Mouse (Mus musculus): ENCODE measurements at regions not wholly inside any gene's neighbourhood (a gene's known extent, or its start where the extent isn't known, plus 50 kb on each side); places are given as distances from the start of the nearest gene placed in this dataset.

DNA sequence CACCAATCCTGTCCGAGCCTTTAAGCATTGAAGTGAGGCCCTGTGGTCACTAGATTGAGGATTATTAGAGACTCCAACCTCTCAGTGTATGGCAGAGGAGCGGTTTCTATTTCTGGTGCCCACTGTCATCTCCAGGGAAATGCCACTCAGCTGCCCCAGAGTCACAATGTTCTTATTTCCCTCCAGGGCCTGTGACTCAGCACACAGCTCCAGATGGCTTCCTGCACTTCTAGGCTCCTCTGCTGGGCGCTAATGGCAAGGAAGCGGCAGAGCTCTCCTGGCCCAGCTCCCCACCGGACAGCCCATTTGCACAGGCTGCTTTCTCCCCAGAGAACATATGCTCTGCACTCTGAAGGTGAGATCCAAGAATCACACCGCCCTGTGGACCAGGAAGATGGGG lies 75.8 kb upstream of the Cpeb4 start:
- DNase-seq (ENCODE audit: low spot score), result peak; percentile 24
- Histone ChIP-seq H3K36me3 (no peaks in the 10 kb centered on the region), H3K27ac (no peak overlapping the region; the same call in 1 of the 2 replicates), H3K4me1 (replicated peaks) (peaks cover 11% of the 10 kb centered on the region; the same call in 1 of the 2 replicates), H3K4me3 (no peak overlapping the region), H3K27me3 (ENCODE audit: insufficient read depth, poor library complexity, severe bottlenecking) (no peaks in the 10 kb centered on the region), H3K9me3 (0 out of 2 replicates have a peak, but pooled peaks cover 2% of the 10 kb centered on the region)
- 71% methylated on average over 6 of the region's 6 CpGs for WGBS

DNA sequence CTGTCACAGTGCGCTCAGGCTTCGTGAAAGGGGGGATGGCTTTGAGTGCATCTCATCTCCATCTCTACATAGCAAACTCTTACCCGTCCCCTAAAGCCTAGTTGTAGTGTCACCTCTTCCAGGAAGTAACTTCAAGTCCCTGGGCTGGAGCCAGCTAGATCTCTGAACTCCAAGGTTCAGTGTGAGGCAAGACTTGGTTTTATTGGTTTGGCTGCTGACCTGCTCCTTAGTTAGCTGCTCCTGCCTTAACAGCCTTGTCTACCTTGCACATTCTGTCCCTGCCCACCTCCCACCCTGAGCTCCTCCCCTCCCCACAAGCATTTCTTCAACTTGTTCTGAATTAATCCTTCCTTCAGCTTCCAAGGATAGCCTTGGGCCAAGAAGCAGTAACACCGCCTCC lies 70.4 kb upstream of the Cpeb4 start:
- Histone ChIP-seq H3K4me1 (replicated peaks) (peaks cover 23% of the 10 kb centered on the region), H3K27me3 (ENCODE audit: insufficient read depth, poor library complexity, severe bottlenecking) (no peaks in the 10 kb centered on the region), H3K4me3 (no peak overlapping the region), H3K9me3 (no peaks in the 10 kb centered on the region), H3K36me3 (no peaks in the 10 kb centered on the region), H3K27ac (no peak overlapping the region)
- 75% methylated on average over 4 of the region's 4 CpGs for WGBS
- DNase-seq (ENCODE audit: low spot score), result no peak

DNA sequence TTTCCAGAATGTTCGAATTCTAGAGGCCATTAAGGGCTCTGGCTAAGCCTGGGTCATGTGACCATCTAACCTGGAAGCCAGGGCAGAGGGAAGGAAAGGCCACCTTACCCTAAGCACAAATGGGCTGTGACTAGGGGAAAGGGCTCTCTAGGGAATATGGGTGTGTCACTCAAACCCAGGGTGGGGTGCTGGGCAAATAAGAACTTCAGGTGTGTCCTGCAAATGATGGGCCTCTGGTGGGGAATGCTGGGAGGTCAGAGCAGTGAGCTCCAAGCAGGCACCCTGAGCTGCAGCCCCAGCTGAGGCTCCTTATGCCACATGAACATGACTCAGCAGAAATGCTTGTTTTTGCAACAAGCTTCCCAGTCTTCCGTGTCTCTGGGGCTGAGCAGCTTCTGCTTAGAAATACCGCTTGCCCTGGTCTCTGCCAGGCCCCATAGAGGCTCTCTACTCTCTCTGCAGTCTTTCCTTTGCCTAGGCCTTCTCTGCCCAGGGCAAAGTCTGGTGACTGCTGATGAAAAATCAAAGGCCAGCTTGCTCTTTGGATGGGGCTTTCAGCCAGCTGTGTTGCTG lies 68.6 kb upstream of the Cpeb4 start:
- peak overlapping the region; percentile 60 for H3K27ac ChIP-seq
- no peaks in the 10 kb centered on the region for H3K27me3 ChIP-seq (ENCODE audit: insufficient read depth, poor library complexity, severe bottlenecking)
- H3K9me3 ChIP-seq, result no peaks in the 10 kb centered on the region
- WGBS, result 65% methylated on average over 3 of the region's 3 CpGs
- DNase-seq (ENCODE audit: low spot score), result no peak
- no peaks in the 10 kb centered on the region for H3K36me3 ChIP-seq
- peaks cover 31% of the 10 kb centered on the region for H3K4me1 ChIP-seq (replicated peaks)
- H3K4me3 ChIP-seq, result no peak overlapping the region

DNA sequence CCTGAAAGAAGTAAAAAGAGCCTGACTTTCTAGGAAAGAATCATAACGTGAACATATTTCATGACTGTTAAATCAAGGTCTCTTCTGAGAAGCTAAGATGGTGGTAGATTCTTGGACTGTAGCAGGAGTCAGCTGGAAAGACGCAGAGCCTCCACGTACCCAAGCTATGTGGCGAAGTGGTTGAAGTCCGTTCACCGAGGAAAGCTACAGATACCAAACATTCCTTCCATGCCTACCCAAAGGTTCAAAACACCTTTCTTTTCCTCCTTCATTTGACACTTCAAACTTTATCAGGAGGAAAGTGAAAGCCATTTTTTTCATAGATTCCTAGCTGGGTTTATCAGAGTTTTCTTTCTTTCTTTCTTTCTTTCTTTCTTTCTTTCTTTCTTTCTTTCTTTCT lies 67.5 kb upstream of the Cpeb4 start:
- H3K36me3 ChIP-seq, result no peaks in the 10 kb centered on the region
- H3K4me3 ChIP-seq, result no peak overlapping the region
- DNase-seq (ENCODE audit: low spot score), result no peak
- no peak overlapping the region for H3K27ac ChIP-seq
- no peaks in the 10 kb centered on the region for H3K27me3 ChIP-seq (ENCODE audit: insufficient read depth, poor library complexity, severe bottlenecking)
- peaks cover 42% of the 10 kb centered on the region for H3K4me1 ChIP-seq (replicated peaks)
- WGBS, result 93% methylated on average over 6 of the region's 6 CpGs
- no peaks in the 10 kb centered on the region for H3K9me3 ChIP-seq

DNA sequence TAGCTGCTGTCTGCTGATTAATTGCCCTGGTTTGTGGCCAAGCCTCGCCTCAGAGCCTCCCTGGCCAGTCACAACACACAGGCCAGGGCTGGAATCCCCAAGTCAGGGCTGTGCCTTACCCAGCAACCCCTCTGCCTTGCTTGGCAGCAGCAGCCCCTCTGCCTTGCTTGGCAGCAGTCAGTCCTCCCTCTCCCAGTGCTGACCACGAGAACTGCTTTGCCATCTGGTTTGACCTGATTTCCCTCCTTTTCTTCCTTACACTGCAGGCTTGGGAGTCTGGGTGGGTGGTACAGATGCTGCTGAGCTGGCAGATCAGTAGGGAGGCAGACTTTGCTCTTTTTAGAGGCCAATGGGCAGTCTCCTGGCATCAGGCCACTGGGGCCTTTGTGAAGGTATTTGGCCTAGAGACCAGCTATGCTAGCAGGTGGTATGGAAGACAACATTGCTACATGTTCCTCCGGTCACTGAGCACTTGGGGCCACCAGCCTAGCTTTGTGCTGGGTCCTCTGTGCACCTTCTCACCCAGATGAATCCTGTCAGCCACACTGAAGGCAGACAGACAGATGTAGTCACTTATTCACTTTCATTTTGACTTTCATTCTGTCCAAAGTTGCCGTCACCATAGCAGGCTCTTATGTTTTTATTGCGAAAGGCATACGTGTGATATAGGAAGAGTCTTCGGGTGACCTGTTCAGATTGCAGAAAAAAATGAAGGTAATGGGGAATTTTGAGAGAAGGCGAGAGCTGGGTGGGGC lies 64.4 kb upstream of the Cpeb4 start:
- Histone ChIP-seq H3K36me3 (no peaks in the 10 kb centered on the region), H3K27me3 (ENCODE audit: insufficient read depth, poor library complexity, severe bottlenecking) (no peaks in the 10 kb centered on the region), H3K9me3 (no peaks in the 10 kb centered on the region), H3K4me3 (no peak overlapping the region), H3K27ac (peak overlapping the region; percentile 66), H3K4me1 (replicated peaks) (peaks cover 41% of the 10 kb centered on the region)
- no peak for DNase-seq (ENCODE audit: low spot score)
- WGBS, result 89% methylated on average over 8 of the region's 8 CpGs

DNA sequence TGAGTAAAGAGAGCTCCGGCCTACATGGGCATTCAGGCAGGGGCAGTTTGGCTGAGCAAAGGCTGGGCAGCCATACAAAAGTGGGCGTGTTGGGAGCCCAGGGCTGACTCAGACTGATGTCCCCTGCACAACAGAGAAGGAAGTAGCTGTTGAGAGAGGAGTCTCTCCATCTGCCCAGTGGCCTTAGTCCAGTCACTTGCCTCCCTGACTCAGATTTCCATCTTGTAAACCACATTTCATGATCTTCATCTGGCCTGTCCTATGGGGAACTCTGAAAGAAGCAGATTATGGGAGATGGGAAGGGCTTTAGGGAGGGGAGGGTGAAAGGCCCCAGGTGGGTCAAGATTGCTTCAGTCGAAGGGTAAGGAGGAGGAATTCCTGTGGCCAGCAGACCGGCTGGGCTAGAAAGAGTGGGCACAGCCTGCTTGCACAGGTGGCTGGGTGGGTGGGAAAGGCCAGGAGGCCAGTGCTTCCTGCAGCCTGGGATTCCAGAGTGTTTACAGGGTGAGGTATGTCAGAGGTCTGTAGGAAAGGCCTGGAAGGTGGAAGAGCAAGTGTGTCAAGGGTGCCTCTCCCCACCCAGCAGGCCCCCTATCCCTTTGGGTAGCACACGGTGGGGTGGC lies 63.7 kb upstream of the Cpeb4 start:
- H3K27ac ChIP-seq, result peak overlapping the region; percentile 66
- no peak overlapping the region for H3K4me3 ChIP-seq
- WGBS, result 85% methylated on average over 5 of the region's 5 CpGs
- no peaks in the 10 kb centered on the region for H3K27me3 ChIP-seq (ENCODE audit: insufficient read depth, poor library complexity, severe bottlenecking)
- no peaks in the 10 kb centered on the region for H3K9me3 ChIP-seq
- DNase-seq (ENCODE audit: low spot score), result no peak
- H3K36me3 ChIP-seq, result no peaks in the 10 kb centered on the region
- peaks cover 39% of the 10 kb centered on the region for H3K4me1 ChIP-seq (replicated peaks)

DNA sequence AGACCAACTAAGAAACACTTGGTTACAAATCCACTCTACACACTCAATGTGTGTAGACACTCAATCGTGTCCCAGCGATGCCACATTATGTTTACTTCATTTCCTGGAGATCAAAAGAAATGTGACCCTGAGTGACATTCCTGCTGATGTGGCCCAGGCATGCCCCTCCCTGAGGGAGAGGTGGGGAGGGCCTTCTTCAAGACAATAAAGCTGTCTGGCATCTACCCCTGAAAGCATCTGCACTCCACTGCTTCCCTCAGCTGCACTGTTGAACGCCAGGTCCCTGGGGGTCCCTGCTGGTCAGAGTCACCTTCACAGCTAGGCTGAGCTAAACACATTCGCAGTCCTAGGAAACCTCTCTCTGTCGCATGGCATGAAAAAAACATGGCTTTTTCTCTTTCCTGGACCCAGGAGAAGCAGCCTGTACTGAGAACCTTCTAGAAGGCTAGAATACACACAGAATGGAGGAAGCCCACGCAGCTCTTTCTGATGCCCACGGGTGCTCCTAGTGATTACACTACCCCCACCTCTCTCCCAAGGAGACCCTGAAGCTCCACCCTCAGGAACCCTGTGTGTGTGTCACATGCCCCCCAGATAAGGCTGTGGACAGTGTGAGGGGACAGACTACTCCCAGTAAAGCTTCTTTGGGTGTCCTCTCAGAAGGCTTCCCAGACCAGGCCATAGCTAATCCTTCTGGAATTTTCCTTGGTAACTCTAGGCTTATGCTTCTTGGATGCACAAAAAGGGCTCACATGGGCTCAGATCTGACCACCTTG lies 61.8 kb upstream of the Cpeb4 start:
- 53% methylated on average over 7 of the region's 7 CpGs for WGBS
- DNase-seq (ENCODE audit: low spot score), result no peak
- H3K4me3 ChIP-seq, result no peak overlapping the region
- H3K36me3 ChIP-seq, result no peaks in the 10 kb centered on the region
- H3K4me1 ChIP-seq (replicated peaks), result peaks cover 31% of the 10 kb centered on the region
- H3K27me3 ChIP-seq (ENCODE audit: insufficient read depth, poor library complexity, severe bottlenecking), result no peaks in the 10 kb centered on the region
- peak overlapping the region; percentile 62 for H3K27ac ChIP-seq
- no peaks in the 10 kb centered on the region for H3K9me3 ChIP-seq

DNA sequence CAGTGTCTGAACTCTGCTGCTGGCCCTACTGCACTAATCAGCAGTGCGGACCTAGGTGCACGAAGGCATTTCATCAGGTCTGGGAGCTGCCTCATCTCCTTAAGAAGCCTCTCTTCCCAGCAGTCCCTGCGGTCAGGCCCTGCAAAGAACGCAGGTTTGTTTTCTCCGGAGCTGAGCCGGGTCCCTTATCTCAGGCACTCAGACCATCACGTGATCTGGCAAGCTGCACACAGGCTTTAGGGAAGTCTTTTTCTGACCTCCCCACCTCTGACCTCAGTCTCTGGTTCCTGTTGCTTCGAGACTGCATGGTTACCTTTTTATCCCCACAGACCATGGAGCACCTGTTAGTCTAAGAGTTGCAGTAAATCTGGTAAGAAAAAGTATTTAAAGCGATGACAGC lies 59.8 kb upstream of the Cpeb4 start:
- H3K27me3 ChIP-seq (ENCODE audit: insufficient read depth, poor library complexity, severe bottlenecking), result no peaks in the 10 kb centered on the region
- WGBS, result 85% methylated on average over 9 of the region's 9 CpGs
- H3K9me3 ChIP-seq, result no peaks in the 10 kb centered on the region
- no peak for DNase-seq (ENCODE audit: low spot score)
- H3K36me3 ChIP-seq, result no peaks in the 10 kb centered on the region
- H3K27ac ChIP-seq, result 0 out of 2 replicates have a peak overlapping the region, but pooled peaks have one; percentile 5
- peaks cover 31% of the 10 kb centered on the region for H3K4me1 ChIP-seq (replicated peaks)
- H3K4me3 ChIP-seq, result no peak overlapping the region

DNA sequence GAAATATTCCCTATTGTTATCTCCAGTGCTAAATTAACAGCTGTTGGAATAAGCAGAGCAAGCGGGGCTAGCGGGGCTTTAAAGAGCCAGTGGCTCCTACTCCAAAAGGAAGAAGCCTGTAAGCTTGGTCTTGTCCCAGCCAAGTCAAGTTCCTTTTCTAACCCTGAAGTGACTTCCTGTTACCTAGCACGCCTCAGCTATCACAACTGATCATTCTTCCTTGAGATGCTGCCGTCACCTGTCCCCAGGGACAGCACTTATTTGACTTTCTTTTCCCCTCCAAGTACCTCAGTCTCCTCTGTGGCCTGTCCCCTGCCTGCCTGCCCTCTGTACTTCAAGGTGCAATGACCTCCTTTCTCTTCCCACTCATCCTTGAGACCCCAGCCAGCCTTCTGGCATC lies 57.4 kb upstream of the Cpeb4 start:
- DNase-seq (ENCODE audit: low spot score), result no peak
- WGBS, result 84% methylated on average over 4 of the region's 4 CpGs
- Histone ChIP-seq H3K36me3 (no peaks in the 10 kb centered on the region), H3K27ac (no peak overlapping the region), H3K4me3 (no peak overlapping the region), H3K9me3 (no peaks in the 10 kb centered on the region), H3K4me1 (replicated peaks) (peaks cover 15% of the 10 kb centered on the region), H3K27me3 (ENCODE audit: insufficient read depth, poor library complexity, severe bottlenecking) (no peaks in the 10 kb centered on the region)

DNA sequence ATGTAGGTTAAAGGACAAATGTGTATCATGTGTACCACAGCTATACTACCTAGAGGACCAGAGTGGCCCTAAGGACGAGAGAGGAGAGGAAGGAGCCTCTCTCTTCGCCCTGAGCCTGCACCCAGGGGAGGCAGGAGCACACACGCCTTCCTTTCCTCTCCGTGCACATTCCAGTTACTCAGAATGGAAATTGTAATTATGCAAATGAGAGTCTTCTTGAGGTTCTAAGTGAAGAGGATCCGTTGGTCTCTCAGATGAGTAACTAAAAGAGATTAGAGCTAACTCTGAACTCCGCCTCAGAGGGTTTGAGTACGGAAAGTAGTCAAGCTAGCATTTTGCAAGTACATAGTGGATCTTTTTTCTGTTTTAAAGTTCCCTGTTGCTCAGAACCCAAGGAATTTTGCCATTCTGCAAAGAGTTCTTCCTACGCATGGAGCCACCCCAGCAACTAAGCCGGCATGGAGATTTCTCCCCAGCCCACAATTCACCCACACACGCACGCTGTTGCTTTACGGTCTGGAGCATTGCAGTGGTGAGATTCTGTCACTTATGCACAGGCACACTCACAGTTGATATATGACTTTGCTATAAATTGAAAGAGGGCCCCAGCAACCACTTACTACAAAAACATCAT lies 56.0 kb upstream of the Cpeb4 start:
- Histone ChIP-seq H3K36me3 (no peaks in the 10 kb centered on the region), H3K27ac (no peak overlapping the region), H3K4me3 (no peak overlapping the region), H3K9me3 (no peaks in the 10 kb centered on the region), H3K27me3 (ENCODE audit: insufficient read depth, poor library complexity, severe bottlenecking) (no peaks in the 10 kb centered on the region), H3K4me1 (replicated peaks) (peaks cover 4% of the 10 kb centered on the region; the same call in 1 of the 2 replicates)
- WGBS, result 83% methylated on average over 12 of the region's 12 CpGs
- no peak for DNase-seq (ENCODE audit: low spot score)

DNA sequence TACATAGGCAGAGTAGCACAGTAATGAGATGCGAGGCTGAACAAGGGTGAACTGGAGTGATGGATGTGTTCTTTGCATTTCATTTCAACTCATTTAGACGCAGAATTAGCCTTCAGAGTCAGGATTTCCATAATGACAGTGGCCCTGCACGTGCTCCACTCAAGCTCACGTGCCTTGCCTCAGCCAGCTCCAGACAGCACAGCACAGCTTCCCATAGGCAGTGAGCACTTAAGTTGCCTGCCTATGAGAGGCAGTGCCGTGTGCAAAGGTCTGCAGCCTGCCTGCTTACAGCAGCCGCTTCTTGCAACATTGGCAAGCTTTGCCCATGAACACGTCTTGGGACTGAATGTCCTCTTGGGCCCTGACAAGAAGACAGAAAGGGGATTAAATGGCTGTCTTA lies 54.0 kb upstream of the Cpeb4 start:
- H3K4me3 ChIP-seq, result no peak overlapping the region
- no peaks in the 10 kb centered on the region for H3K36me3 ChIP-seq
- WGBS, result 68% methylated on average over 7 of the region's 7 CpGs
- no peak overlapping the region for H3K27ac ChIP-seq
- H3K4me1 ChIP-seq (replicated peaks), result peaks cover 14% of the 10 kb centered on the region
- DNase-seq (ENCODE audit: low spot score), result no peak
- no peaks in the 10 kb centered on the region for H3K9me3 ChIP-seq
- H3K27me3 ChIP-seq (ENCODE audit: insufficient read depth, poor library complexity, severe bottlenecking), result no peaks in the 10 kb centered on the region

DNA sequence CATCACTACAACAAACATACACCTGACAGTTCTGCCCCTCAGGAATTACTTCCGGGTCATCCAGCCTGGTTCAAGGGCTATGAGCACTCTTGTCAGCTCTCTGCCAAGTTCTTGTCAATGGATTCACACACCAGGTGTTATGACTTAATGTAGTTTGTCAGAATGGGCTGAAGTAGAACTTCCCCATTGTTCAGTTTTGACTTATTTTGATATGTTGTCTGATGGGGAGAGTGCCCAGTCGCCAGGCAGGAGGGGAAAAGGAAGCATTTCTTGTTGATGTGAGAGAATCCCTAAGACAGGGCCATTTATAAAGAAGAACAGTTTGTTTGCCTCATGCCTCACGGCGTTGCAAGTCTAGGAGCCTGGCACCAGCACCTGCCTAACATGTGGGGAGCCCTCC lies 52.0 kb upstream of the Cpeb4 start:
- Histone ChIP-seq H3K4me3 (no peak overlapping the region), H3K27ac (no peak overlapping the region), H3K27me3 (ENCODE audit: insufficient read depth, poor library complexity, severe bottlenecking) (no peaks in the 10 kb centered on the region), H3K9me3 (no peaks in the 10 kb centered on the region), H3K4me1 (replicated peaks) (peaks cover 20% of the 10 kb centered on the region), H3K36me3 (no peaks in the 10 kb centered on the region)
- DNase-seq (ENCODE audit: low spot score), result no peak
- 89% methylated on average over 4 of the region's 4 CpGs for WGBS

All from hindbrain, embryonic 10.5 days (tissue).